Mouse (Mus musculus) cerebellum, adult 2 months (tissue): ENCODE data around the gene Sdhd.

Experiments used
- CTCF ChIP-seq: fragments of 200-500 bp; IDR thresholded peaks from 2 replicates; pipeline ENCODE4 v1.5.1; 2011; ENCODE audit warnings: low read depth, mild to moderate bottlenecking, control low read depth, low read length, moderate library complexity, borderline replicate concordance; ENCODE audit not compliant: insufficient read depth
- POLR2A ChIP-seq: fragments of 200-500 bp; IDR thresholded peaks from 2 replicates; pipeline ENCODE4 v1.6.1; 2011; ENCODE audit warnings: low read length, control low read depth, borderline replicate concordance; ENCODE audit not compliant: insufficient read depth

DNA sequence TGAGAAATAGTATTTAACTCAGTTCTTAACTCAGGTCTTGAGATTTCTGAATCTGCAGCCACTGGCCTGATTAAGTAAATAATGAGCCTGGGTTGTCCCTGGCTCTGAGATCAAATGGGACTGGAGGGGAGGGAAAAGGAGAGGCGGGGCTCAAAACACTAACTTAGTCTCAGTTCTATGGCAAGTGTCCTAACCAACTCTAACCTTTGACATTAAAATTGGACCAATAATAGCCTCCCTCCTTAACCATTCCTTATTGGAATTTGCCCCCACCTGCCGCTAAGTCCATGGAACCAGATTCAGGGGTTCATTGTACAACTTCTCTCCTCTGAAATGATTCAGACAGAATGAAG, 48.5 kb downstream of the Sdhd start, which contains the start of gene Bco2:
- TF ChIP-seq CTCF, result no peak
- no peak for TF ChIP-seq POLR2A
